Mouse (Mus musculus): Measurements from ENCODE around the gene Cbl. TPM values are rescaled to one million over a fixed set of nuclear protein-coding genes. Genes with fewer than 3 reads are reported as not detected.

The Cbl gene
- polyA plus RNA-seq, 1 experiment from 2014 or later: 19.7 TPM

DNA sequence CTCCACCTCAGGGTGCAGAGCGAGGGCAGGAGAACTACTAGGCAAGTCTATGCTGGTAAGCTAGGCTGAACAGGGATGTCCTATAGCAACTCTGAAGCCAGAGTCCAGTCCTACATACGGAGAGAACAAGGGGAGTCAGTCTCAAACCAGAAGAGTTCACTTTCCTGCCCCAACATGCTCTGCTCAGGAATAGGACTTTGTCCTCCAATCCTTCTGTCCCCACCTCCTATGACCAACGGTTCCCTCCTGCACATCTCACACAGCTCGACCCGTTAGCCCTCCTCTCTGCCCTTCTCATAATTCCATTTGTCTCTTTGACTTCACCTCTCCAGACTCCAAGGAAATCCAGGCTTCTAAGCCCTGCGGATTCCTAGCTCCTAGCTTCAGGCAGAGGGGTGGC, 14.1 kb upstream of the Cbl start:
- H3K36me3 ChIP-seq (ENCODE audit: control insufficient read depth, insufficient read depth, low read length): no peaks in the 10 kb centered on the region
- no peak overlapping the region for H3K9ac ChIP-seq (replicated peaks; ENCODE audit: low read depth, low read length)
- H3K27me3 ChIP-seq (ENCODE audit: control insufficient read depth, insufficient read depth, low read length): no peaks in the 10 kb centered on the region
- no peaks in the 10 kb centered on the region for H3K9me3 ChIP-seq (ENCODE audit: control insufficient read depth, low read length)
- no peak overlapping the region for H3K27ac ChIP-seq (ENCODE audit: low read depth, low read length)
- WGBS: 90% methylated on average over 6 of the region's 6 CpGs
- no peak overlapping the region for H3K4me2 ChIP-seq (ENCODE audit: low read depth, low read length)
- H3K4me1 ChIP-seq (ENCODE audit: control insufficient read depth, insufficient read depth, low read length): no peaks in the 10 kb centered on the region
- no peak for ATAC-seq (ENCODE audit: low read depth)
- H3K4me3 ChIP-seq (ENCODE audit: low read depth, low read length): no peak overlapping the region

DNA sequence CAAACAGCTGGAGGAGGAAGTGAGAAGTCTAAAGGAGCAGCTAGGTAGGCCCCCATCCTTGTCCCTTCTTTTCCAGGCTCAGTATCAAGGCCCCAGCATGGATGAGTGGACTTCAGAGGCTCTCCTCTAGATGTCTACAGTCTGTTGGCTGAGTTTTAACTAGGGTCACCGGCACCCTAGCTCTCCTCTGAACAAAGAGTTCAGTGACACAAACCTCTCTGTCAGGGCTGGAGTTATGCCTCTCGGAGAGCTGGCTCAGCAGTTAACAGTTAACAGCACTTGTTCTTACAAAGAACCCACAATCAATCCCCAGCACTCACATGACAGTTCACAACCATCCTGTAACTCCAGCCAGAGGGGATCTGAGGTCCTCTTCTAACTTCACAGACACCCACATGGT, 9.8 kb upstream of the Cbl start:
- Histone ChIP-seq H3K4me3 (ENCODE audit: low read depth, low read length) (no peak overlapping the region), H3K27me3 (ENCODE audit: control insufficient read depth, insufficient read depth, low read length) (no peaks in the 10 kb centered on the region), H3K36me3 (ENCODE audit: control insufficient read depth, insufficient read depth, low read length) (no peaks in the 10 kb centered on the region), H3K9ac (replicated peaks; ENCODE audit: low read depth, low read length) (no peak overlapping the region), H3K9me3 (ENCODE audit: control insufficient read depth, low read length) (no peaks in the 10 kb centered on the region), H3K4me1 (ENCODE audit: control insufficient read depth, insufficient read depth, low read length) (no peaks in the 10 kb centered on the region), H3K4me2 (ENCODE audit: low read depth, low read length) (no peak overlapping the region), H3K27ac (ENCODE audit: low read depth, low read length) (no peak overlapping the region)
- no peak for ATAC-seq (ENCODE audit: low read depth)
- 35% methylated on average over 2 of the region's 2 CpGs for WGBS

DNA sequence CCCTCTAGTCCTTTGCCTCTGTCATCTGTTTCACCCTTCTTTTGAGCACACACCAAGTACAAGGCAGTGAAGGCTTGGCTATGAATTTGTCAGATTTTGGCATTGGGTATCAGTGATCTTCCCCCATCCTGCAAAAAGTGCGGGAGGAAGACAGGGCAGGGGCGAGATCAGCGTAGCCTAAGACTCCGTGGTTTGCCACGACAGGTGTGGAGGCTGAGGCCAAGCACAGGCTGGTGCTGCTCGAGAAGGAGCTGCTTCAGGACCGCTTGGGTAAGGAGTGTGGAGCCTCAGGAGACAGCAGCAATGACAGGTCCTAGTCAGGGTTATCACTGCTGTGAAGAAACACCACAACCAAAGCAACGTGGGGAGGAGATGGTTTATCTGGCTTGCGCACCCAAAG, 7.6 kb upstream of the Cbl start:
- Histone ChIP-seq H3K9me3 (ENCODE audit: control insufficient read depth, low read length) (no peaks in the 10 kb centered on the region), H3K4me3 (ENCODE audit: low read depth, low read length) (no peak overlapping the region), H3K4me2 (ENCODE audit: low read depth, low read length) (no peak overlapping the region), H3K27ac (ENCODE audit: low read depth, low read length) (no peak overlapping the region), H3K4me1 (ENCODE audit: control insufficient read depth, insufficient read depth, low read length) (no peaks in the 10 kb centered on the region), H3K27me3 (ENCODE audit: control insufficient read depth, insufficient read depth, low read length) (no peaks in the 10 kb centered on the region), H3K36me3 (ENCODE audit: control insufficient read depth, insufficient read depth, low read length) (no peaks in the 10 kb centered on the region), H3K9ac (replicated peaks; ENCODE audit: low read depth, low read length) (no peak overlapping the region)
- 75% methylated on average over 9 of the region's 9 CpGs for WGBS
- no peak for ATAC-seq (ENCODE audit: low read depth)

DNA sequence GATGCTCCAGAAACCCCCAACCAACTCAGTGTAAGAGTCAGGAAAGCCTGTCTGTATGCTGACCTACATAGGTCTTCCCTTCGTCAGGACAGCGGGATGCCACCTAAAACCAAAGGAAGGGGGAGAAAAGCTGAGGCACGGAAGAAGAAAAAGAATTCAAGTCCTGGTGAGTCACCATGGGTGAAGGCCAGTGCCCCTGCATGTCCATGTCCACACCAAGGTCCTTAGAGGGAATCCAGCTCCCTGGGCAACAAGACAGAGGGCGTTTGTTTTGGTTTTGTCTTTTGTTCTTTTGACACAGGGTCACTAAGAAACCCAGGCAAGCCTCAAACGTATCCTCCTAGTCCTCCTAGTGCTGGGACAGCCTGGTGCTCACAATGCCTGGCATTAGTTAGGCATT, 7.1 kb upstream of the Cbl start:
- H3K9me3 ChIP-seq (ENCODE audit: control insufficient read depth, low read length): no peaks in the 10 kb centered on the region
- no peak overlapping the region for H3K4me3 ChIP-seq (ENCODE audit: low read depth, low read length)
- no peak overlapping the region for H3K27ac ChIP-seq (ENCODE audit: low read depth, low read length)
- H3K36me3 ChIP-seq (ENCODE audit: control insufficient read depth, insufficient read depth, low read length): no peaks in the 10 kb centered on the region
- ATAC-seq (ENCODE audit: low read depth): no peak
- H3K4me2 ChIP-seq (ENCODE audit: low read depth, low read length): no peak overlapping the region
- WGBS: 51% methylated on average over 5 of the region's 5 CpGs
- no peaks in the 10 kb centered on the region for H3K4me1 ChIP-seq (ENCODE audit: control insufficient read depth, insufficient read depth, low read length)
- 0 out of 2 replicates have a peak overlapping the region, but pooled peaks have one; percentile 16 for H3K9ac ChIP-seq (replicated peaks; ENCODE audit: low read depth, low read length)
- H3K27me3 ChIP-seq (ENCODE audit: control insufficient read depth, insufficient read depth, low read length): no peaks in the 10 kb centered on the region

DNA sequence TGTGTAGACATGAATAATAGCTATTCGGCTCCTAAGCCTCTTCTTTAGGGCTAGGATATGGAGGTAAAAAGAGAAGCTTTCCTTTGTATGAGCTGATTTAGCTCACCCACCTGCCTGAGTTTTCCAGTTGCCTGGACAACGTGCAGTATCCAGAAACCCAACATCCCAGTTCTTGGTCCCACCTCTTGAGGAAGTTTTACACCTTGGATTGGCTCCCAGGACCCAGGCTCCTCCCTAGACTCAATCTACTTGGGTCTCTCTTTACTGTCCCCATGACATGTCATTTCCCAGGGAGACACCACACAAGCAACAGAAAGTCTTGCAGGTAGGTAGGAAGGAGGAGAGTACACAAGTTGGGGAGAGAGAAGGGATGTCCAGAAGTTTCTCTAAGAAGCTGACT, 6.5 kb upstream of the Cbl start, which contains the start of gene Ccdc153:
Ccdc153 (plus strand) TSS at position 278 of the 400 bp plus-strand sequence.
- no peak within 1 kb of the TSS for H3K4me3 ChIP-seq (ENCODE audit: low read depth, low read length)
- no peaks in the 10 kb centered on the region for H3K27me3 ChIP-seq (ENCODE audit: control insufficient read depth, insufficient read depth, low read length)
- no peak within 1 kb of the TSS for H3K4me2 ChIP-seq (ENCODE audit: low read depth, low read length)
- no peak for ATAC-seq (ENCODE audit: low read depth)
- H3K9ac ChIP-seq (replicated peaks; ENCODE audit: low read depth, low read length): 0 out of 2 replicates have a peak within 1 kb of the TSS, but pooled peaks have one; percentile 16
- no peaks in the 10 kb centered on the region for H3K4me1 ChIP-seq (ENCODE audit: control insufficient read depth, insufficient read depth, low read length)
- H3K36me3 ChIP-seq (ENCODE audit: control insufficient read depth, insufficient read depth, low read length): no peaks in the 10 kb centered on the region
- WGBS: 56% methylated on average over 2 of the region's 2 CpGs
- H3K27ac ChIP-seq (ENCODE audit: low read depth, low read length): no peak within 1 kb of the TSS
- H3K9me3 ChIP-seq (ENCODE audit: control insufficient read depth, low read length): no peaks in the 10 kb centered on the region

DNA sequence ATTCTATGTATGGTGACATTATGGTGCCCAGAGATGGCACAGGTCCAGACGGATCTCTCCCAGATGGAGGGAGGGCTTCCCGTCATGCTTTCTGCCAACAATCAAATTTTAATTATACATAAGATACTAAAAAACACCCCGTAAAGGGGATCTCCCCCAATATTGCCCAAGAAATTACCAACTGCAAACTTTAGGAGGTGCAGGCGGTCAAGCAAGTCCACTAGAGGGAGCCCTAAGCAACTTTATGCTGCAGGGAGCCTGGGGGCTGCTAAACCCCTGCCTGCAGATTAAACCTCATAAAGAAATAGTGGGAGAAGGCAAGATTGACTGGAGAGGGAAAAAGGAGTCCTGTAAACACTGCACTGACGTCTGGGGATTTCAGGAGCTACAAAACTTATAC, 5.6 kb upstream of the Cbl start:
- 10% methylated on average over 5 of the region's 5 CpGs for WGBS
- no peak overlapping the region for H3K9ac ChIP-seq (replicated peaks; ENCODE audit: low read depth, low read length)
- no peaks in the 10 kb centered on the region for H3K9me3 ChIP-seq (ENCODE audit: control insufficient read depth, low read length)
- no peaks in the 10 kb centered on the region for H3K36me3 ChIP-seq (ENCODE audit: control insufficient read depth, insufficient read depth, low read length)
- ATAC-seq (ENCODE audit: low read depth): peak; percentile 51; the same call in 1 of the 2 replicates
- H3K4me3 ChIP-seq (ENCODE audit: low read depth, low read length): no peak overlapping the region
- no peak overlapping the region for H3K4me2 ChIP-seq (ENCODE audit: low read depth, low read length)
- no peak overlapping the region for H3K27ac ChIP-seq (ENCODE audit: low read depth, low read length)
- H3K4me1 ChIP-seq (ENCODE audit: control insufficient read depth, insufficient read depth, low read length): no peaks in the 10 kb centered on the region
- H3K27me3 ChIP-seq (ENCODE audit: control insufficient read depth, insufficient read depth, low read length): no peaks in the 10 kb centered on the region

DNA sequence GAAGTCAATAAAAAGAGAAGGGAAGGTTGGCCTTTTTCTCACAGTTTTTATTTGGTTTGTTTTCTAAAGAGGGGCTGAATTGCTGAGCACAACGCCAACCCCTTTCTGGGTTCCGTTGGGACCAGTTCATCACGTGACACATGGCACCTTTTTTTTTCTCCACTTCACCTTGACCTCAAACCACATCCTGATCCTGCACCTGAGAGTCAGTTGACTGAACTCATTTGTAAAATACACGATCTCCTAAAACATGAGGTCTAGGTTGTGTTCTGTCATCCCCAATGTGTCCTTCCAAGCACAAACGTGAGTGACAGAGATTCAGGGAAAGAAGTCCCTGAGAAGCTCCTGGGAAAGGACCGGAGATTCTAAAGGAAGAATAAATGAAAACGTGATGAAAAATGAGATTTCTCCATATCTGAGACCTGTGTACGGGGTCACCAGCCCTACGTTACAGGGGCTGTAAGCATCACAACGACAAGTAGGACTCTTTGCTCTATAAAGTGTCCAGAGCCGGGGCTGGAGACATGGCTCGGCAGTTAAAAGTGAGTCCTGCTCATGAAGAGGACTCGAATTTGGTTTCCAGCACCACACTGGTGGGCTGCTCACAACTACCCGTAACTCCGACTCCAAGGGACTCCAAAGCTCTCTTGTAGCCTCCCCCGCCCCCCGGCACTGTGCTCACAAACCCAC, 4.8 kb upstream of the Cbl start:
- no peak overlapping the region for H3K27ac ChIP-seq (ENCODE audit: low read depth, low read length)
- no peaks in the 10 kb centered on the region for H3K9me3 ChIP-seq (ENCODE audit: control insufficient read depth, low read length)
- no peaks in the 10 kb centered on the region for H3K36me3 ChIP-seq (ENCODE audit: control insufficient read depth, insufficient read depth, low read length)
- ATAC-seq (ENCODE audit: low read depth): no peak
- no peak overlapping the region for H3K4me2 ChIP-seq (ENCODE audit: low read depth, low read length)
- H3K4me3 ChIP-seq (ENCODE audit: low read depth, low read length): no peak overlapping the region
- no peak overlapping the region for H3K9ac ChIP-seq (replicated peaks; ENCODE audit: low read depth, low read length)
- 80% methylated on average over 17 of the region's 17 CpGs for WGBS
- H3K4me1 ChIP-seq (ENCODE audit: control insufficient read depth, insufficient read depth, low read length): no peaks in the 10 kb centered on the region
- H3K27me3 ChIP-seq (ENCODE audit: control insufficient read depth, insufficient read depth, low read length): no peaks in the 10 kb centered on the region

DNA sequence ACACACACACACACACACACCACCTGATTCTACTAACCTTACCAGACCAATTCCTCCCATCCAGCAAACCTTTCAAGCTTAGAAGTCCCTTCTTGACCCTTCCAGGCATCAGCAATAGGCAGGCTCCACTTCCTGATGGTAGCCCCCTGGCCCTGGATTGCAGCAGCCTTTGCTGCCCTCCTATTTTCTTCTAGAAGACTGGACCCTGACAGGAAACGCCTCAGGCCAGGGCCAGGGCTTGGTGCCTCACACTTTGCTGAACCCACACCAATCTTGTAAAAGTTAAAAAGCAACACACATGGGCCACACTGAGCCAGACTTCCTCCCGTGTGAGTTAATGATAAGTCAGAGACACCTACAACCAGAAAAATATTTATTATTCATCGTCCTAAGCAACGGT, 3.3 kb upstream of the Cbl start:
- peaks cover 6% of the 10 kb centered on the region for H3K4me1 ChIP-seq (ENCODE audit: control insufficient read depth, insufficient read depth, low read length)
- no peaks in the 10 kb centered on the region for H3K36me3 ChIP-seq (ENCODE audit: control insufficient read depth, insufficient read depth, low read length)
- H3K4me2 ChIP-seq (ENCODE audit: low read depth, low read length): no peak overlapping the region
- 83% methylated on average over 4 of the region's 4 CpGs for WGBS
- no peaks in the 10 kb centered on the region for H3K9me3 ChIP-seq (ENCODE audit: control insufficient read depth, low read length)
- no peaks in the 10 kb centered on the region for H3K27me3 ChIP-seq (ENCODE audit: control insufficient read depth, insufficient read depth, low read length)
- no peak overlapping the region for H3K4me3 ChIP-seq (ENCODE audit: low read depth, low read length)
- no peak overlapping the region for H3K27ac ChIP-seq (ENCODE audit: low read depth, low read length)
- ATAC-seq (ENCODE audit: low read depth): no peak
- no peak overlapping the region for H3K9ac ChIP-seq (replicated peaks; ENCODE audit: low read depth, low read length)

DNA sequence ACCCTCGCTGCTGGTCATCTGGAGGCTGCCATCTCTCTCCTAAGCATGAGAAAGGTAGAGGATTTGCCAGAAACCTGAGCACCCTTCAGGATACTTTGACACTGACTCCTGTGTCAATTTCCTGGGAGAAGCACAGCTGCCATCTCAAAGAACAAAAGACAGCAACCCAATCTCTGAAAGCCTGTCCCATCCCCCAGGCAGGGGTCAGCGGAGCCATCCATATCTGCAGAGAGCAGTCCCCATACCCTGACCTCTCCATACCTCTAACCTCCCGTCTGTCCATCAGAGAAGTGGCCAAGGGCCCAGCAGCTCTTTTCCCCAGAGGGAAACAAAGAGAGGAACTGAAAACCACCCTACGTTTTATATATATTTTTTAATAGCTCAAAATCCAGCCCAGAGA, 2.8 kb upstream of the Cbl start:
- WGBS: 64% methylated on average over 4 of the region's 4 CpGs
- Histone ChIP-seq H3K4me3 (ENCODE audit: low read depth, low read length) (no peak overlapping the region), H3K9ac (replicated peaks; ENCODE audit: low read depth, low read length) (no peak overlapping the region), H3K4me2 (ENCODE audit: low read depth, low read length) (no peak overlapping the region), H3K4me1 (ENCODE audit: control insufficient read depth, insufficient read depth, low read length) (peaks cover 12% of the 10 kb centered on the region), H3K9me3 (ENCODE audit: control insufficient read depth, low read length) (no peaks in the 10 kb centered on the region), H3K36me3 (ENCODE audit: control insufficient read depth, insufficient read depth, low read length) (no peaks in the 10 kb centered on the region), H3K27ac (ENCODE audit: low read depth, low read length) (no peak overlapping the region), H3K27me3 (ENCODE audit: control insufficient read depth, insufficient read depth, low read length) (no peaks in the 10 kb centered on the region)
- ATAC-seq (ENCODE audit: low read depth): no peak
